Mouse (Mus musculus) layer of hippocampus, postnatal 25 days (tissue): Measurements from ENCODE around the gene Arl11. TPM values are rescaled to one million over a fixed set of nuclear protein-coding genes. Genes with fewer than 3 reads are reported as not detected.
A peak's percentile ranks its signal among the peaks of the same experiment; 100 is the strongest.

Source experiments
- DNase-seq, 2 experiments: peaks; one replicate each; pipeline ENCODE4 v3.0.0; 2022; ENCODE audit warnings: mixed read lengths in 2 of 2, low spot score in 1 of 2; ENCODE audit errors: extremely low spot score in 1 of 2
- total RNA-seq, 2 experiments: library from RNA; stranded (reverse); gene quantifications; 2 replicates each; pipeline ENCODE4 v1.2.3; 2021

The Arl11 gene
- total RNA-seq: under 1 TPM; 0.66 TPM

- no peak for DNase-seq
Measured at GRCm38 (mm10) chr14:61309593-61309992, at the start of gene Arl11. Gene Arl11, plus strand, starts transcription at chr14:61309753.

GRCm38 (mm10) chr14:61267908-61268475 lies 41.6 kb upstream of the Arl11 start:
- DNase-seq: no peak

- DNase-seq: no peak
Measured at GRCm38 (mm10) chr14:61274414-61275198, 34.9 kb upstream of the Arl11 start.

- peak in 1 of 2 experiments; percentile 63 for DNase-seq
Measured at GRCm38 (mm10) chr14:61277285-61277684, 32.3 kb upstream of the Arl11 start.

- DNase-seq: no peak
Measured at GRCm38 (mm10) chr14:61278676-61279300, 30.8 kb upstream of the Arl11 start.

- DNase-seq: no peak
Measured at GRCm38 (mm10) chr14:61288606-61289286, 20.8 kb upstream of the Arl11 start.

- no peak for DNase-seq
Measured at GRCm38 (mm10) chr14:61290664-61291063, 18.9 kb upstream of the Arl11 start.

GRCm38 (mm10) chr14:61293884-61294737 lies 15.4 kb upstream of the Arl11 start:
- peak; percentile 23 to 70 for DNase-seq

- peak in 1 of 2 experiments; percentile 54 for DNase-seq
Measured at GRCm38 (mm10) chr14:61294738-61295079, 14.8 kb upstream of the Arl11 start.

GRCm38 (mm10) chr14:61299810-61300209 lies 9.7 kb upstream of the Arl11 start:
- DNase-seq: no peak

GRCm38 (mm10) chr14:61301323-61301722 lies 8.2 kb upstream of the Arl11 start:
- no peak for DNase-seq

- no peak for DNase-seq
Measured at GRCm38 (mm10) chr14:61302428-61302827, 7.1 kb upstream of the Arl11 start.

GRCm38 (mm10) chr14:61303969-61304609 lies 5.5 kb upstream of the Arl11 start:
- no peak for DNase-seq

GRCm38 (mm10) chr14:61310036-61310772 lies 651 bp downstream of the Arl11 start:
- DNase-seq: no peak

GRCm38 (mm10) chr14:61310963-61311362 lies 1.4 kb downstream of the Arl11 start:
- no peak for DNase-seq

- peak; percentile 35 to 67 for DNase-seq
Measured at GRCm38 (mm10) chr14:61316861-61317260, 7.3 kb downstream of the Arl11 start.

- no peak for DNase-seq
Measured at GRCm38 (mm10) chr14:61320765-61321164, 11.2 kb downstream of the Arl11 start.

GRCm38 (mm10) chr14:61321200-61321599 lies 11.6 kb downstream of the Arl11 start:
- DNase-seq: no peak

GRCm38 (mm10) chr14:61322740-61323139 lies 13.2 kb downstream of the Arl11 start:
- no peak for DNase-seq
